Mouse (Mus musculus): Measurements from ENCODE around the gene Lyve1. TPM values are rescaled to one million over a fixed set of nuclear protein-coding genes. Genes with fewer than 3 reads are reported as not detected.
A peak's percentile ranks its signal among the peaks of the same experiment; 100 is the strongest.

Gene Lyve1
- total RNA-seq, 2 experiments from 2014 or later, result 0.92 to 1.1 TPM

DNA sequence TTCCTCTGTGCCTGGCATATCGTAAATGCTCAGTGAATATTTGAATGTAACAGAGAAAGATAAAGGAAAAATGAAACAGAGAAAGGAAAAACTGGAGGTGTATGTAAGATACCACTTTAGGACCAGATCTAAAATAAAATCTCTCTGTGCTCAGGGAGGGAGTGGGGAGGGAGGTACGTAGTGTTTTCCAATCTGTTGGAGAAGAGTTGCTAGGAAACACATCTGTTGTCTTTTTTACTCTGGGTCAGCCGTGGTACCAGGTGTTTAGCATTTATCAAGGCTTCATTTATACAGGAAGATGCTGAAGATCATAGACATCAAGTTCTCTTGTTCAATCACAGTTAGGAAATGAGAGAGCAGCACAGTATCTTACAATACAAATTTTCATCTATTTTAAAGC lies 8.5 kb downstream of the Lyve1 start:
- ATAC-seq (ENCODE audit: poor library complexity, severe bottlenecking), result no peak

DNA sequence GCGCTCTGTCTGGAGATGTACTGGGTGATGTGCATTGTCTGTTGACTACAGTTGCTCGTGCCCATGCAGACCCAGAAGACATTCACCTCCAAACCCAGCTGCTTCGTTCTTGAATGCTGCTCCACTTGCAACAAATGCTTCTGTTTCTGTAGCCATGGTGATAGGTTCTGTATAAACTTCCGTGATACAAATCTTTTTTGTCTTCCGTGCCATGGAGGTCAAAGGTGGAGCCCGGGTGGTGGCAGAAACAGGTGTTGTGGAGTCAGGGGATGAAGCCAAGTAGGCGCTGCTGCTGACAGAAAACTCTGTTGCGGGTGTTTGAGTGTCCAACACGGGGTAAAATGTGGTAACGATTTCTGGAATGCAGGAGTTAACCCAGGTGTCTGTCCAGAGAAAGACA lies 9.4 kb downstream of the Lyve1 start:
- ATAC-seq (ENCODE audit: poor library complexity, severe bottlenecking), result no peak

DNA sequence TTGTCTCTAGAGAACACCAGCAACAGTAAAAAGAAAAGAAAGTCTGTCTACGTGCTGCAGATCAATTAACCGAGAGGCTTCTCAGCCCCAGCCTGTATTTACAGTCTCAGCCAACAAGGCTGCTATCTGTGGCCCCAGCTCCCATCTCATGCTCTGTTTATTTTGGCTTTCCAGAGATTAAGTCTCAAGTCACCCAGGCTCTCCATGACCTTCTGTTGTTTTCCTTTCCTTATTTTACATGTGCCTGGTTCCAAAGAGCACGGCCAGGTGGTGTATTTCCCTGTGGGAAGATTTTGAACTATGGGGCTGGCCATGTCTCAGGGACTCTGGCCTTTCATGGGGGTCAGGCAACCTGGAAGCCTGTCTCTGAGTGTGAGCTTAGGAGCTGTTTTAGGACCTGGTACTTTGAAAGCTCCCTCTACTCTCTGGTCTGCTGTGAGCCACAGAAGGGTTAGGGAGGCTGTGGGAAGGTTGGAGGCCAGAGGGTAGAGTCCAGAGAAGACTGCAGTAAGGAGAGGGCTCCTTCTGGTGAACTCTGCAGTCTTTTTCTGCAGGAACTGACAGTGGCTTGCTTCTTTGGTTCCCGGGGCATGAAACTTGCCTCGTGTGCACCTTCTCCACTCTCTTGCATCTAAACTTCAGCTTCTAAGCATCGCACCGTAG lies 11.4 kb downstream of the Lyve1 start:
- no peak for ATAC-seq (ENCODE audit: poor library complexity, severe bottlenecking)

DNA sequence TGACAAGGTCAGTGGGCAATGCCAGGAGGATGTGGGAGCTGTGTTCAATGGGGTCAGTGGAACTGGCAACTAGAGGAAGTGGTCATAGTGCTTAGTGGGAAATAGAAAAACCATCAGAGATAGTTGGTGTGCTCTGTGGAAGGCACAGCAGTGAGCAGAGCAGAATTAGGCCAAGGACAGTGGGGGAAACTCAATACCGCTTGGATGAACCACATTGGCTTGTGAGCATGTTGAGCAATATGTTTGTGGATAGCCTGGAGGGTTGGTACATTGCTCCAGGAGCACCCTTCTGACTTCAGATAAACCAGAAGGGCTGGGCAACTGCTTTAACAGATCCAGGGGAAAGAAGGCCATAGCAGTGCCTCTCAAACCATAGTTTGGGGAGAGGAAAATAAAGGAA lies 14.7 kb downstream of the Lyve1 start:
- peak; percentile 3; the same call in 1 of the 2 replicates for ATAC-seq (ENCODE audit: poor library complexity, severe bottlenecking)

GRCm38 (mm10) chr7:110847321-110847720 lies 15.7 kb downstream of the Lyve1 start:
- no peak for ATAC-seq (ENCODE audit: poor library complexity, severe bottlenecking)

DNA sequence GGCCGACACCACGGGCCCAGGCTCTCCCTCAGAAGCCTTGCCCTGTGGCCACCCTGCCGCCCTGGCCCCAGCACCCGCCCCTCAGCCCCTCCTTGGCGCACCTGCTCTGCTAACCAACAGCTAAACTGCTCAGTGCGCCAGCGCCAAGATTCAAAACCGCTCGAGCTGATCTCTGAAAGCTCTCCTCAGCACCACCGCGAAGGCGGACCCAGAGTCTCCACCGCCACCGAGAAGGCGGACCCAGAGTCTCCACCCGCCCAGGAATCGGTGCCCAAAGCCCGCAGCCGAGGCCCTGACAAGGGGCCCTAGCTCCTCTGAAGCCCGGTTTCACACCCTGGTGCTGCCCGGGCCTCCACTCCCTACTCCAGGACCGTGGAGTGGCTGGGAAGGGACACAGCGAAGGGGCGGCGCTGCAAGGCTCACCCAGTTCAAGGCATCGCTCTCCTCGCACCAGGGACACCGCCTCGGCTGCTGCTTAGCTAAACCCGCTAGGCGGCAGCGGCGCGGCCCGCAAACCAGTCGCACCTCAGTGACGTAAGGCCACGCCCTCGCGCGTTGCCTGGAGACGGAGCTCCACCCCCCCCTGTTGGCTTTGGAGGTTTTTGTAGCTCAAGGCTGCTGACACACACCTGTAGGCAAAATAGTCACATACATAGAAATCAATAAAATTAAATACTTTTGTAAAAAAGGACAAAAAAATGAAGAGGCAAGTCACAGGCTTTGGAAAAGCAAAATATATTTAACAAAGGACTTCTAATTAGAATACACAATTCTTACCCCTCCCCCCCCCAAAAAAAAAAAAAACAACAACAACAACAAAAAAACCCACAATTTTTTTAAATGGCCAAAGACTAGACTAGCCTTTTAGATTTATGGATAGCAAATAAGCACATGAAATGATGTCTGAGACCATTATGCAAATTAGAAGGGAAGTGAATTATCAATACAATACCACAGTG lies 18.8 kb downstream of the Lyve1 start, which contains the start of gene Rnf141:
TSS of gene Rnf141 (minus strand) at position 542 of the 959 bp plus-strand sequence.
- ATAC-seq (ENCODE audit: poor library complexity, severe bottlenecking), result peak; percentile 89

GRCm38 (mm10) chr7:110840332-110840731 lies 22.7 kb downstream of the Lyve1 start:
- peak; percentile 77 for ATAC-seq (ENCODE audit: poor library complexity, severe bottlenecking)

DNA sequence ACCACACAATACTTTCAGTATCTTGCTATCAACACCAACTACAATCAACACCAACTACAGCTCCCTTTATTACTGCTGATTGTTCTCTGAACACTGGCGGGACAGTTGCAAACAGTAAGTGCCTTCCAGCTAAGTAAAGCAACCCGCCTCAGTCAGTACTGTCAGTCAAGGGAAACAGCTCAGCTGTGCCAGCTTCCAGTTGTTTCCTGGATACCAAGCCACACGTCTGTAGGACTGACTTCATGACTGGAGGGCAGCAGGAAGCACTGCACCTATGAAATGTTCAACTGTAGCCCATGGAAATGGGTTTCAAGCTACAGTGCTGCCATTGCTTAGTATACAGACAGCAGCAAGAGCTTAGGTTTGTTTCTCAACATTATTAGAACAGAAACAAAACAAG lies 28.5 kb downstream of the Lyve1 start:
- no peak for ATAC-seq (ENCODE audit: poor library complexity, severe bottlenecking)

GRCm38 (mm10) chr7:110834018-110834417 lies 29.0 kb downstream of the Lyve1 start:
- no peak for ATAC-seq (ENCODE audit: poor library complexity, severe bottlenecking)

DNA sequence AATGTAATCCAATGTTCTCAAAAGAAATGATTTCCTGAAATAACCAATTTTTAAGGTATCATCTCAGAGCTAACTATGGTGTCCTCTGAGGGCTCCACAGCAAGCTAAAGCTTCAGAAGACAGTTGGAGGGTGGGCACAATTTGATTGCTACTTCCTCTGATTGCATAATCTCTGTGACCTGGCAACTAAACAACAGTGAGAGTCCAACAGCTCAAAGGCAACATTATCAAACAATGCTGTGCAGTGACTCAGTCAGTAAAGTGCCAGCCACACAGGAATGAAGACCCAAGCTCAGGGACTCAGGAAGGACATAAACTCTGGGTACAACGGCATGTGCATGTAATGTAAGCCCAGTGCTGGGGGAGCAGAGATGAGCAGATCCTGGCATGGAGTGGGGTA lies 30.0 kb downstream of the Lyve1 start:
- ATAC-seq (ENCODE audit: poor library complexity, severe bottlenecking), result peak; percentile 45

GRCm38 (mm10) chr7:110823995-110824953 lies 38.8 kb downstream of the Lyve1 start:
- peak; percentile 76 for ATAC-seq (ENCODE audit: poor library complexity, severe bottlenecking)

GRCm38 (mm10) chr7:110823593-110823992 lies 39.4 kb downstream of the Lyve1 start:
- ATAC-seq (ENCODE audit: poor library complexity, severe bottlenecking), result peak; percentile 75

- no peak for ATAC-seq (ENCODE audit: poor library complexity, severe bottlenecking)
Observed at GRCm38 (mm10) chr7:110823076-110823475, 40.0 kb downstream of the Lyve1 start.

DNA sequence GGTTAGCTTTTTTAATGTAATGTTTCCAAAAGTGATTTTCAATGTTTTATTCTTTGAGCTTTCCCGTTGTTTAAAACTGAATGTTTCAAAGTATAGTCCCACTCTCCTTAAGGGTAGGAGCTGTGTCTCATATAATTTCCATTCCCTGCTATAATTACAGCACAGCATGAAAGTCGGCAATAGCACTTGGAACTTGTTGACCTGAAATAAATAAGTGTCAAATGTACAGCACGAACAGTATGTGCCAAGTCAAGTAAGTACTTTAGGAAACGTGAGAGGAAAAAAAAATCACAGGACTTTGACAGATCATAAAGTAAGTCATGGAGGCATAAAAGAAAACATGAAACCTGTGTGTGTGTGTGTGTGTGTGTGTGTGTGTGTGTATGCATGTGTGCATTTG lies 41.0 kb downstream of the Lyve1 start:
- ATAC-seq (ENCODE audit: poor library complexity, severe bottlenecking), result no peak

DNA sequence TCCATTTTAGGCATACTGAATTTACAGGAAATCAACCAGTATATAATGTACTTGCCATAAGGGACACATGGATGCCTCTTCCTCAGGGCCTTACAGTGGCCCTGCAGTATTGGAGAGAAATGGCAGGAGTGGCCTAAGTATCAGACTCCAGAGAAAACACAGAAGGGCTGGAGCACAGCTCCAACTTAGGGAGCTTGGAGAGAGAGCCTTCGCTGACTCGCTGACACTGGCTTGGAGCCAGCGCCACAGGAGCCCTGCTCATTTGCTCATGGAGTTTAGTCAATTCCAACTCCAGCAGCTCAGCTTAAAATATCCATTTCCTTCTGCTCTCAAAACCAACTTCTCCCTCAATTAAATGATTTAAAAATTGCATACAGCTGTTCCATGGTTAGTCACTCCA lies 41.4 kb downstream of the Lyve1 start:
- no peak for ATAC-seq (ENCODE audit: poor library complexity, severe bottlenecking)

DNA sequence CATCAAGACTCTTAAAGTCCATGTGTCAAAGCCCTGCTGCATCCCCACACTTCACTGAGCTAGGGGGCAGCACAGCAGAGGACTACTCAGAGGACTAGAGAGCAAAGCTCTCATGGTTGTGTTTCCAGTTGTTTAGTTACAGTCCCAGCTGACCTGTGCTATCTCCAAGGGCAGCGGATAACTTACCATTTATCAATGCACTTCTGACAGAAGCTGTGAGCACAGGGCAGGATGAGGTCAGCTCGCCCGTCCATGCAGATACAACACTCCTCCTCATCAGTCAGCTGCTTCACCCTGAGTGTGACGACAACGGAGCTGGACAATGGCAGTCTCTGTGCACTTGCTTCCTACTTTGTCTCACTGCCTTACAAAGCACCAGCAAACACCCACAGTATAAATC lies 42.0 kb downstream of the Lyve1 start:
- ATAC-seq (ENCODE audit: poor library complexity, severe bottlenecking), result no peak

- no peak for ATAC-seq (ENCODE audit: poor library complexity, severe bottlenecking)
Observed at GRCm38 (mm10) chr7:110818787-110819350, 44.2 kb downstream of the Lyve1 start.

- no peak for ATAC-seq (ENCODE audit: poor library complexity, severe bottlenecking)
Observed at GRCm38 (mm10) chr7:110818206-110818605, 44.8 kb downstream of the Lyve1 start.

GRCm38 (mm10) chr7:110816037-110816436 lies 47.0 kb downstream of the Lyve1 start:
- peak; percentile 85 for ATAC-seq (ENCODE audit: poor library complexity, severe bottlenecking)

DNA sequence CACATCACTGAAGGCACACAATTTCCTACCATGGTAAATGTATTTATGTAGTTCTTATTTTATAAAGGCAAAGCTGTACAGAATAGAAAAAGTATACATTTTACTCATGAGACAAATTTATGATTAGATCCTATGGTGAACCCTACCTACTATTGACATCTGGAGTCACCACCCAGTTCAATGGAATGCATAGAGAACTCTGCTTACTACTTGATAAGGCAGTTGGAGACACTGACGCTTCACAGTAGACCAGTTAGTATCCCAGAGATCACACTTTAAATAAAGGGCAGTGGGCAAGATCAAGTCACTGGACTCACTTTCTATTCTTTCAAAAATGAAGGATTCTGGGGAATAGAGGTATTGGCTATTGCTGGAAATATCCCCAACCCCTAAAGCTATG lies 49.1 kb downstream of the Lyve1 start:
- ATAC-seq (ENCODE audit: poor library complexity, severe bottlenecking), result no peak

Data from megakaryocyte, adult 5-6 weeks (primary cell).